Mouse (Mus musculus) liver, embryonic 12.5 days (tissue): ENCODE measurements around the gene Rgs8. TPM values are rescaled to one million over a fixed set of nuclear protein-coding genes. Genes with fewer than 3 reads are reported as not detected.

Source experiments
- ATAC-seq: fragments of 200-750 bp; cut with Nextera tagmentation; 2 replicates; pipeline ENCODE4 v1.8.0; 2017; ENCODE audit warnings: moderate number of reproducible peaks, mild to moderate bottlenecking, moderate library complexity
- H3K27ac ChIP-seq: fragments of 300-500 bp; sonication (generic); 2 replicates; pipeline ENCODE4 v1.5.1; 2016; ENCODE audit warnings: mild to moderate bottlenecking
- H3K27me3 ChIP-seq: fragments of 300-500 bp; sonication (generic); replicated peaks from 2 replicates; pipeline ENCODE4 v1.6.1; 2016; ENCODE audit warnings: mild to moderate bottlenecking, moderate library complexity
- H3K36me3 ChIP-seq: fragments of 300-500 bp; sonication (generic); 2 replicates; pipeline ENCODE4 v1.6.1; 2016; ENCODE audit warnings: mild to moderate bottlenecking, moderate library complexity
- H3K4me1 ChIP-seq: fragments of 300-500 bp; sonication (generic); 2 replicates; pipeline ENCODE4 v1.6.1; 2016
- H3K4me2 ChIP-seq: fragments of 300-500 bp; sonication (generic); 2 replicates; pipeline ENCODE4 v1.6.1; 2016; ENCODE audit warnings: mild to moderate bottlenecking, moderate library complexity
- H3K4me3 ChIP-seq: fragments of 300-500 bp; sonication (generic); 2 replicates; pipeline ENCODE4 v1.5.1; 2016; ENCODE audit warnings: mild to moderate bottlenecking, moderate library complexity
- H3K9ac ChIP-seq: fragments of 300-500 bp; sonication (generic); 2 replicates; pipeline ENCODE4 v1.6.1; 2016; ENCODE audit warnings: mild to moderate bottlenecking, moderate library complexity
- H3K9me3 ChIP-seq: fragments of 300-500 bp; sonication (generic); replicated peaks from 2 replicates; pipeline ENCODE4 v1.6.1; 2016; ENCODE audit warnings: mild to moderate bottlenecking, moderate library complexity
- WGBS: fragments of 180-500 bp; shearing (Covaris S2); methylation state at CpG from one replicate; pipeline ENCODE4 v1.1.7; 2016; ENCODE audit not compliant: insufficient replicate concordance; 5-methylcytosine and 5-hydroxymethylcytosine counted together
- polyA plus RNA-seq: library from polyadenylated mRNA; unstranded; fragments of >200 nt; fragmentation: Nextera tagmentation; extraction: Ambion mirVana; gene quantifications from 2 replicates; pipeline ENCODE4 v1.2.1, GENCODE M21; 2016

Rgs8 gene
- polyA plus RNA-seq, 1 experiment from 2014 or later: 0.10 TPM

DNA sequence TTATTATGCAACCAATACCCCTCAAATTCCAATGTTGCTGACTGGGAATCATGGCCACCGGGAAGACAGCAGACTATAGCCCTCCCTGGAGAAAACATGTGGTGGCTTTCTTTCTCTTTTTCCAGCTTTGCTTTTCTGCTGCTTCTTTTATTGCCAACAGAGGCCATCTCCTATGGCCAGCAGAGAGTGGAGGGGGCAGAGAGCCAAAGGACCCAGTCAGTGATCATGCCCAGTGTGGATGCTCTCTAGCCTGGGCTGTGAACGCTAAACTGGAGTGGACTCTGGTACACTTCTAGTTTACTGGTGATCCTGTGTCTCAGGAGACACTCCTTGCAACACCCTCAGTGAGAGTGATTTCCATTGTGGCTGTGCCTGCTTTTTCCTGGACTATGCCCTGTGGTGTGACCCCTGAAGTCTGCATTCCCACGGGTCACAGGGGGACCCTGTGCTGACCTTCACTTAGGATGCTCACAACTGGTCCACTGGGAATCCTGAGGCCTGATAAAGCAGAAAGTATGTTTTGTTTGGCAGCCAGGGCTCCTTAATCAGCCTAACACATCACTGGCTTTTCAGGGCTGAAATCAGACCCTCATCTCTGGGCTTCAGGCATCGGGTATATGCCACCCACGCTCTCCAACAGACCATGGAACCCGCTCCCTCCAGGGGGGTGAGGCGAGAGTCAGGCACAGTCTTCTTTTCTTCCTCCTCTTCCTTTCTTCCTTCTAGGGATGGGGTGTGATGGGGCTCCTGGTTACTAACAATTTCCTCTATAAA lies 45.7 kb downstream of the Rgs8 start:
- WGBS: 66% methylated on average over 7 of the region's 7 CpGs
- no peak for ATAC-seq
- no peak overlapping the region for H3K9ac ChIP-seq
- H3K27ac ChIP-seq: no peak overlapping the region
- H3K9me3 ChIP-seq: no peaks in the 10 kb centered on the region
- no peaks in the 10 kb centered on the region for H3K4me1 ChIP-seq
- H3K4me3 ChIP-seq: no peak overlapping the region
- H3K4me2 ChIP-seq: no peak overlapping the region
- H3K36me3 ChIP-seq: no peaks in the 10 kb centered on the region
- H3K27me3 ChIP-seq: 0 out of 2 replicates have a peak, but pooled peaks cover 4% of the 10 kb centered on the region

DNA sequence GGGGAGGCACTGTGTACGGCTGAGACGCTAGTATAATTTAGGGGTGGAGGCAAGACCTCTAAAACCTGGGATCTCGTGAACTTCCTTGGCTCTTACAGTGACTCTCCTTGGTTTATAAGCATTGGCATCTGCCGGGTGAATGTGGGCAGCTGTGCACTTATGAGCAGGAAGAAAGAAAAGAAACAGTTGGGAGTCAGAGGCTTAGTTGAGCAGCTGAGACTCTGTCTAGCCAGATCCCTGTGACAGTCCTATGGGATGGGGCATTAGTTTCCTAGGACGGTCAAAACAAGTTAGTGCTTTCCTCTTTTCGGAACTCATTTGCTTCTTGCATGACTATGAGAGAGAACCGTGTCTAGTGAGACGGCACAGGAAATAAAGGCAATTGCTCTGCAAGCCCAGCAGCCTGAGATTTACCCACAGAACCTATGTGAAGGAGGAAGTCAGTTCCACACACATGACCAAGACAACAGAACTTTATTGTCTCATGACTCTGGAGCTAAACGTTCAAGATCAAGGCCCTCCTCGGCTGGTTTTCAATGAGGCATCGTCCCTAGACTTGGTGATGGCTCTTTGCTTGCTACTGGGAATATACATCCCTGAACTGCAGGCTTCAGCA lies 47.7 kb downstream of the Rgs8 start:
- no peak for ATAC-seq
- no peak overlapping the region for H3K4me2 ChIP-seq
- H3K27me3 ChIP-seq: peaks cover 15% of the 10 kb centered on the region; the same call in 1 of the 2 replicates

DNA sequence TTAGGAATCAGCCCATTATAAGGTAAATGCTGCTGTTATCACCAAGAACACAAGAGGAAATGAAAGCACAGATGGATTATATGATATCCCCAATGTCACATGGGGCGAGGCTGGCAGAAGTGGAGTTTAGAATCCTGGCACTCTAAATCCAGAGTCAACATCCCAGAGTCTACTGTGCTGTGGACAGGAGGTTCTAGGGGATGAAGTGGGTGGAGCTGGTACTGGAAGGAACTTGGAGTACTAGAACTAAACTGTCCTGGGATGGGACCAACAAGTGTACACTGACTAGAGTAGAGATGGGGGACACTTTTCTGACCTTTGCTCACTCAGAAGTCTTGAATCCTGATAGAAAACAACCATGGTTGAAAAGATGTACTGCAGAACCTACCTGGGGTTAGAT lies 48.6 kb downstream of the Rgs8 start:
- Histone ChIP-seq H3K27me3 (peaks cover 15% of the 10 kb centered on the region; the same call in 1 of the 2 replicates), H3K27ac (no peak overlapping the region), H3K4me2 (no peak overlapping the region), H3K9ac (no peak overlapping the region), H3K4me1 (no peaks in the 10 kb centered on the region), H3K36me3 (no peaks in the 10 kb centered on the region), H3K4me3 (no peak overlapping the region), H3K9me3 (no peaks in the 10 kb centered on the region)
- ATAC-seq: no peak
- 52% methylated on average over 1 of the region's 1 CpGs for WGBS

More for the DNA sequence above, 47.7 kb downstream of the Rgs8 start:
- no peaks in the 10 kb centered on the region for H3K36me3 ChIP-seq
- WGBS: 50% methylated on average over 11 of the region's 11 CpGs
- H3K4me1 ChIP-seq: no peaks in the 10 kb centered on the region
- no peaks in the 10 kb centered on the region for H3K9me3 ChIP-seq
- H3K4me3 ChIP-seq: no peak overlapping the region
- H3K27ac ChIP-seq: no peak overlapping the region
- no peak overlapping the region for H3K9ac ChIP-seq

DNA sequence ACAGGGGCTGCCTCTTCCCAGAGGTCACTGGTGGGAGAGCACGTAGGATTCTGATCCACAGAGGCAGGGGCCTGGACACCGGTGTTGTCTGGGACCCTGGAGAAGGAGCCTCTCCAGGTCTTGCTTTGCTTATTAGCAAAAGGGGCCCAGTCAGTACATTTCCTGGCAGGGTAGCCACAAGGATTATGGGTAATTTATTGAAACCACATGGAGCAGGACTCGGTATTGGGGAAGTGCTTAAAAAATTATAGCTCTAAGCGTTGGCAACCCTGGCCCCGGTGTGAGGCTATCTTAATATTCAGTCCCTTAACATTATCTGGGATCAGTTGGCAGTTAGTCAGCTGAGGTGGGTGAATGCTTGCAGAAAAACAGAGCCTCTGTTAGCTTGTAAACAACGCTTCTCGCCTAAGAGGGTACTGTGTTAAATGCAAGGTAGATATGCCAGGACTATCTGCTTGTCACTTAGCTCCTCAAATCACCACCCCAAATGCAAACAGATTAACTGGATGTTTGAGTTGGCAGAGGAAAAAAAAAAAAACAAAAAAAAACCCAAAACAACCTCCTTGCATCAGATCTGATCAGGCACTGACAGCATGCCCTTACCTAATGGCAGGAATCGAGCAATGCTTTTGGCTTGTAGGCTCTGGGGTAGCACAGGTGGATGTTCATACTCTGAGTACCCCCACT lies 49.5 kb downstream of the Rgs8 start:
- H3K27me3 ChIP-seq: peaks cover 15% of the 10 kb centered on the region; the same call in 1 of the 2 replicates
- no peaks in the 10 kb centered on the region for H3K36me3 ChIP-seq
- H3K27ac ChIP-seq: no peak overlapping the region
- no peak overlapping the region for H3K4me3 ChIP-seq
- WGBS: 63% methylated on average over 8 of the region's 8 CpGs
- H3K4me2 ChIP-seq: no peak overlapping the region
- no peaks in the 10 kb centered on the region for H3K9me3 ChIP-seq
- no peak overlapping the region for H3K9ac ChIP-seq
- no peak for ATAC-seq
- no peaks in the 10 kb centered on the region for H3K4me1 ChIP-seq

DNA sequence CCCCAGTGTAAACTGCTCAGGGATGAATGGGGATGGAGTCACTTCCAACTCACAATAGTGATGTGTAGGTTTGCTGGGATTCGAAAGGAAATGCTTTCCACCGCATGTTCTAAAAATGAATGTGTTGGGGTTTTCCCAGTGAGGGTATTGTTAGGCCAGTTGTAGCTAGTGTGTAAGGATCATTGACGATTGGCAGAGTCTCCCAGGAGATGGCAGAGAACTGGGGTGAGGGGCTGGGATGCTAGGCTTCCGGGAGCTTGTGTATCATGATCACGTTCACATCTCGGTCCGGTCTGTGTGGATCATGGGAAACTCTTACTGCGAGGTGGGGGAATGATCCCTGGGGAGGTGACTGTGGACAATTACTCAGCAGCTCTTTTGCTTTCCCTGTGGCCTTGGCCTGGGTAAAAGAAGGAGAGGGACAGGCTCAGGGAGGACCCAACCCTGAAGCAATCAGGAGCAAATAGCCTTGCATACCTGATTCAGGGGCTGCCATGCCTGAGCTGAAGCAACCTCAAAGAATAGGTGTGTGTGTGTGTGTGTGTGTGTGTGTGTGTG lies 50.1 kb downstream of the Rgs8 start:
- H3K4me3 ChIP-seq: no peak overlapping the region
- no peak overlapping the region for H3K9ac ChIP-seq
- no peaks in the 10 kb centered on the region for H3K36me3 ChIP-seq
- peaks cover 15% of the 10 kb centered on the region; the same call in 1 of the 2 replicates for H3K27me3 ChIP-seq
- no peak overlapping the region for H3K4me2 ChIP-seq
- 63% methylated on average over 8 of the region's 8 CpGs for WGBS
- no peak overlapping the region for H3K27ac ChIP-seq
- H3K9me3 ChIP-seq: no peaks in the 10 kb centered on the region
- no peak for ATAC-seq
- no peaks in the 10 kb centered on the region for H3K4me1 ChIP-seq

DNA sequence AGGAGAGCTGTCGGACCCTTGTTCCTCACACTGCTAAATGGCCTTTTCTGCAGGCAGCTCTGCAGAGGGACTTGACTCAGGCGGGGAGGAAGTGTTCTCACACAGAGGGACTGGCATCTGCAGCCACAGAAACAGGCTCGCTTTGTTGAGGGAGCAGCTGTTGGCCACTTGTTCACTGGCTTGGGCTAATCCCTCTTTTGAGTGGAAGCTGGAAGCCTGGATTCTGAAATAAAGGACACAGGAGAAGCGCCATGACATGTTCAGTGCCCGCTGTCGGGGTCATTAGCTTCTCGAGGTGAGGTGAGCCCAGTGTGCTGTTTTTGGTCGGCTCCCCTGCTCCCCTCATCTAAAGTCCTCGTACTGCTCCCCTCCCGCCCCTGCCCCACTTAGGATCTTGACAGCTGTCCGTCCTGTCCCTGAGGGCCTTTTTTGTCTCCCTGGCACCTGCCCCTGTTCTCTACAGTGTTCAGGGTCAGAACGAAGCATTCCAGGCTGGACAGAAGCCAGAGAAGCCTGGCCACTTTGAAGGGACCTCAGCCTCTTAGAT lies 50.7 kb downstream of the Rgs8 start:
- no peak overlapping the region for H3K4me3 ChIP-seq
- no peaks in the 10 kb centered on the region for H3K36me3 ChIP-seq
- no peak overlapping the region for H3K9ac ChIP-seq
- ATAC-seq: no peak
- no peaks in the 10 kb centered on the region for H3K9me3 ChIP-seq
- no peak overlapping the region for H3K4me2 ChIP-seq
- peaks cover 15% of the 10 kb centered on the region; the same call in 1 of the 2 replicates for H3K27me3 ChIP-seq
- H3K4me1 ChIP-seq: no peaks in the 10 kb centered on the region
- 20% methylated on average over 12 of the region's 12 CpGs for WGBS
- H3K27ac ChIP-seq: no peak overlapping the region

DNA sequence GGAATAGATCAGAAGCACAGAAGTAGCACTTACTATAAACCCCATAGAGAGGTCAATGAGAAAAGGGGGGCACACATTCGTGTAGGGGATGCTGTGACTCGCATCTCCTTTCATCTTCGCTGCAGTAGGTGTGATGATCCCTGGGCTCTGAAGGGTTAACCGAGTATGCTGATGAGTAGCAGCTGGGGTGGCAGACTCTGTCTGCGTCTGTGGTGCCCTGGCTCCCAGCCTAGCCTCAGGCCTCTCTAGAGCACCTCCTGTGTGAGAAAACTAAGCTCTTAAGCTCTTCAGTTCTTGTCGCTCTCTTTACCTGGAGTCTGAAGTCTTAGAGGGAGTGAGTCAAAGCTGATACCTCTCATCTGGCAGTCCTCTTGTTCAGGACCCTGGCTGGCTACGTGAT lies 51.3 kb downstream of the Rgs8 start:
- 27% methylated on average over 7 of the region's 7 CpGs for WGBS
- Histone ChIP-seq H3K9me3 (no peaks in the 10 kb centered on the region), H3K4me2 (no peak overlapping the region), H3K4me1 (0 out of 2 replicates have a peak, but pooled peaks cover 2% of the 10 kb centered on the region), H3K9ac (no peak overlapping the region), H3K4me3 (no peak overlapping the region), H3K36me3 (no peaks in the 10 kb centered on the region), H3K27me3 (peaks cover 15% of the 10 kb centered on the region; the same call in 1 of the 2 replicates), H3K27ac (no peak overlapping the region)
- ATAC-seq: no peak

DNA sequence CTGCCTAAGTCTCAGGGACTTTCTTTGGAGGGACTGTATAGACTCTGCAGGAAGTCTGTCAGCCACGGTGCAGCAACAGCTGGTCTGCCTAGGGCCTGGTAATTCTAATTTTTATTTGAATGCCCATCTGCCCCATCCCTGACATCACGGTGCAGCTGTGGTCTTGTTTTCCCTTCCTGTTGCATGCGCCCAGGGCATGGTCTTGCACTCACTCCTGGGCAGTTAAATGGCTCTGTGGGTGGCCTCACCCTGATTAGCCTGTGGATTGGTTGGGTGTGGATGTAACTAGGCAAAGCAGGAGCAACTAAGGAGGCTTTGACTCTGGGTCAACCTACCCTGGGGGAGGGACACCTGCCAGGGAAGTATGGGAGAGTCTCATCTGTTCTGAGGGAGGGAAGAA lies 52.2 kb downstream of the Rgs8 start:
- 50% methylated on average over 3 of the region's 3 CpGs for WGBS
- no peak overlapping the region for H3K9ac ChIP-seq
- peaks cover 7% of the 10 kb centered on the region; the same call in 1 of the 2 replicates for H3K4me1 ChIP-seq
- H3K27me3 ChIP-seq: peaks cover 15% of the 10 kb centered on the region; the same call in 1 of the 2 replicates
- no peaks in the 10 kb centered on the region for H3K9me3 ChIP-seq
- no peaks in the 10 kb centered on the region for H3K36me3 ChIP-seq
- H3K4me2 ChIP-seq: no peak overlapping the region
- no peak for ATAC-seq
- no peak overlapping the region for H3K4me3 ChIP-seq
- H3K27ac ChIP-seq: no peak overlapping the region

DNA sequence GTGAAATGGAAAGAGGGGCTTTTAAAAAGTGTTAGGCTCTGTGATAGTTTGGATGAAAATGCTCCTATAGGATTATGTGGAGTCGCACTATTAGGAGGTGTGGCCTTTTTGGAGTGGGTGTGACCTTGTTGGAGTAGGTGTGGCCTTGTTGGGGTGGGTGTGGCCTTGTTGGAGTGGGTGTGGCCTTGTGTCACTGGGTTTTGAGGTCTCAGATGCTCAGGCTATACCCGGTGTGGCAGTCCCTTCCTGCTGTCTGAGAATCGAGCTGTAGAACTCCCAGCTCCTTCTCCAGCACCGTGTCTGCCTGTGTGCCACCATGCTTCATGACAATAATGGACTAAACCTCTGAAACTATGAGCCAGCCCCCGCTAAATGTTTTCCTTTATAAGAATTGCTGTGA lies 55.8 kb downstream of the Rgs8 start:
- 70% methylated on average over 5 of the region's 5 CpGs for WGBS
- H3K27ac ChIP-seq: no peak overlapping the region
- no peaks in the 10 kb centered on the region for H3K36me3 ChIP-seq
- H3K27me3 ChIP-seq: peaks cover 10% of the 10 kb centered on the region; the same call in 1 of the 2 replicates
- H3K9ac ChIP-seq: no peak overlapping the region
- no peak overlapping the region for H3K4me3 ChIP-seq
- no peaks in the 10 kb centered on the region for H3K9me3 ChIP-seq
- H3K4me2 ChIP-seq: no peak overlapping the region
- no peak for ATAC-seq
- H3K4me1 ChIP-seq: peaks cover 7% of the 10 kb centered on the region; the same call in 1 of the 2 replicates

DNA sequence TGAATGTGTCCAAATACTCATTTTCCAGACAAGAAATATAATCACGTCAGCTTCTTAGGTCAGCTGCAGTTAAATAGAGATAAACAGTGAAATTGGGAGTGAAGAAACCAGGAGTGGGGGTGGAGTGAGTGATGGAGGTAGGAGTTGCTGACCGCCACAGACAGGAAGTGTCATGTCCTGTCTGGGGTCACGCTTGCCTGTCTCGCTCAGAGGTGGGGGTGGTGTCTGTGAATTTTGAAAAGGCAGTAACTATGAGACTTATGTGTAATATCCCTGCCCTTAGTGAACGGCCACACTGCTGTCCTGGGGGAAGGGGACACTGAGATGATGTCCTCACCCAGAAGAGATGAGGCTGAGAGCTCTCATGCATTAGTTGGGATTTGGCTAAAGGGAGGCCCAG lies 56.6 kb downstream of the Rgs8 start:
- 12% methylated on average over 5 of the region's 5 CpGs for WGBS

DNA sequence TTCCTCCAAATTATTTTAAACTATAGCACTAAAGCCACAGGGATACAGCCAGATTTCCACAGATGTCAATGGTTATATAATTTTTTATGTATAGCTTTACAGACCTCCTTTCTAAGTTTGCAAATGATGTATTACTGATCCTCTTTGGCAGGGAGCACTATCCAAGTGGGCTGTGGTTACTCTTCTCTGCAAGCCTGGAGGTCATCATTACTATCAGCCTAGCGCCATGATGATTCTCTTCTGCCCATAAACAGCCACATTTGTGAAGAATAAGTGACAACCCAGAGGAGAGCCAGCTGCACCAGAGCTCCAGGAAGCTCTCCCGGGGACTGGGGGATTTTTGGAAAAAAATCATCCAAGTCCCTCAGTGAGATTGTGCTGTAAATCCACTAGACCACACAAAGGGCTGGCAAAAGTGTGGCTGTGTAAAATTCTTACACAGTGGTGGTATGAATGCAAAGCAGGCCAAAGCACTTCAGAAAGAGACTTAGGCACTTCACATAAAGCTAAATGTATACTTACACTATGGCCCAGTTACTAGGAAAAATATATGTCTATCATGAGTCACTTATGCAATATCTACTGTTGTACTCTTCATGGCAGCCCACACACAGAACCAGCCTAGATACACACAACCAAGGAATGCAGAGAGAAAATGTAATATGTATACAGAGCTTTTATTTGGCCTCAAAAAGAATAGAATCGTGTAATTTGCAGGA lies 58.9 kb downstream of the Rgs8 start:
- no peak overlapping the region for H3K4me2 ChIP-seq
- no peak for ATAC-seq
- 65% methylated on average over 3 of the region's 3 CpGs for WGBS
- no peak overlapping the region for H3K27ac ChIP-seq
- H3K9me3 ChIP-seq: no peaks in the 10 kb centered on the region
- H3K9ac ChIP-seq: no peak overlapping the region
- H3K27me3 ChIP-seq: no peaks in the 10 kb centered on the region
- no peak overlapping the region for H3K4me3 ChIP-seq
- H3K36me3 ChIP-seq: no peaks in the 10 kb centered on the region
- peaks cover 7% of the 10 kb centered on the region; the same call in 1 of the 2 replicates for H3K4me1 ChIP-seq

More for the DNA sequence above, 56.6 kb downstream of the Rgs8 start:
- Histone ChIP-seq H3K9ac (no peak overlapping the region), H3K9me3 (no peaks in the 10 kb centered on the region), H3K36me3 (no peaks in the 10 kb centered on the region), H3K27ac (no peak overlapping the region), H3K4me3 (no peak overlapping the region), H3K4me2 (no peak overlapping the region), H3K27me3 (peaks cover 2% of the 10 kb centered on the region; the same call in 1 of the 2 replicates), H3K4me1 (peaks cover 7% of the 10 kb centered on the region; the same call in 1 of the 2 replicates)
- no peak for ATAC-seq
